Mouse (Mus musculus): ENCODE measurements at regions not wholly inside any gene's neighbourhood (a gene's known extent, or its start where the extent isn't known, plus 50 kb on each side); places are given as distances from the start of the nearest gene placed in this dataset.

- no peak for TF ChIP-seq CTCF (IDR thresholded peaks at IDR 0.05; ENCODE audit: insufficient read depth, low read length)
- no peak for TF ChIP-seq POLR2A (IDR thresholded peaks at IDR 0.05; ENCODE audit: borderline replicate concordance, extremely low read depth, low read depth, low read length)
These were observed 58.5 kb upstream of the Hnrnpa3 start for GRCm38 (mm10) chr2:75600511-75600910.
